Mouse (Mus musculus) CH12F3 (cell line): ENCODE data around the gene Ifitm3.

Experiments used
- in situ Hi-C: fragments of 300-500 bp; cut with MboI; formaldehyde crosslinking; loops from 2 replicates; pipeline ENCODE4 v1.14.3; 2020; ENCODE audit warnings: low sequenced_read_pairs

Gene Ifitm3

DNA sequence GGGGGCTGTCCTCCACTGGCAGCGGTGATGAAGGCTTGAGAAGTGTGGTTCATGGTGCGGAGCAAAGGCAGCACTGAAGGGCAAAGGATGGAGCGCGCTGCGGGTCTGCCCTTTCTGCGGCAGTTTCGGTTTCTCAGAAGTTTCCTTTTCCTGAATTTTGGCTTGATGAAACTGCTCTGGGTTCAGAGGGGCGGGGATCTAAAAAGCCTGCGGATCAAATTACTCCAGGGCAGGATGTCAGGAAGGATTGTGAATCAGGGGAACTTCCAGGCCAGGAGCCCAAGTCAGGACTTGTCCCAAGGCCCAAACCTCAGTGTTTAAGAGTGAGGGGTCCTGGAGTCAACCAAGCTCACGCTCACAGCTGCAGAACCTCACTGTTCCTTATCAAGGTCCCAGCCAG is at the start of gene Ifitm3:
Gene Ifitm3 (minus strand): TSS at position 178 of the 400 bp plus-strand sequence.
- in situ Hi-C loops, result loop anchor here (5.0 kb wide), 1 partner anchor 37 kb away; no protein-coding TSS in a partner anchor

DNA sequence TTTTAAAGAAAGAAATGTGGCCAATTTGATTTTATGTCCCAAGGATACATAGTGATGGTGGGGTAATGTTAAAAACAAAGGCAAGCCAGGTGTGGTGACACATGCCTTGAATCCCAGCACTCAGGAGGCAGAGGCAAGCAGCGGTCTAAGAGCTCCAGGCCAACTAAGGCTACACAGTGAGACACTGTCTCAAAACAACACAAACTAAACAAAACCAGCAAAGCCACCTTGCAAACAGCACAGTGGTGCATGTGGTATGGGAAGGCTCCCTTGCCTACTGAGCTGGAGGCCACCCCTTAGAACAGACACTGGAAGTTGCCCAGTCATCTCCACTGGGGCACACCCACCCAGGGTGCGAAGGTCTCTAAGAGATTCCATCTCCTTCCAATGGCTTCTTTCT is 49.4 kb upstream of the Ifitm3 start:
- in situ Hi-C loops, result no loop called here

- in situ Hi-C loops, result no loop called here
These were observed 48.2 kb upstream of the Ifitm3 start for GRCm38 (mm10) chr7:141058601-141059341.

DNA sequence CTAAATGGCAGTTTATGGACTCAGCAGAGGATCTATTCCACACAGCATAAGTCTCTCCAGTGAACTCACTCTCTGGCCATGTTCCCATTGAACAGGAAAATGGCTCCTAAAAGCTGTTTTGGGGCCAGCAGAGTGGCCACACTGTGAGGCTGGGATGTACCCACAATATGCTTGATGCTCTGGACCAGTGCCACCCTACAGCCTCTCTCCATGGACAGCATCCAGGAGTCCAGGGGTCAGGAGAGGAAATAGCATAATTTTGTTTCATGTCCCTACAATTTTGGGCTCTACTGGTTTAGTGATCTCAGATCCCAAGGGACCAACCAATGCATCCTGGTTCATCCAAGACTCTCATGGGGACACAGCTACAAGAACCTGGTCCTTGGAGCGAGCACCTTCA is 47.0 kb upstream of the Ifitm3 start:
- in situ Hi-C loops, result no loop called here

DNA sequence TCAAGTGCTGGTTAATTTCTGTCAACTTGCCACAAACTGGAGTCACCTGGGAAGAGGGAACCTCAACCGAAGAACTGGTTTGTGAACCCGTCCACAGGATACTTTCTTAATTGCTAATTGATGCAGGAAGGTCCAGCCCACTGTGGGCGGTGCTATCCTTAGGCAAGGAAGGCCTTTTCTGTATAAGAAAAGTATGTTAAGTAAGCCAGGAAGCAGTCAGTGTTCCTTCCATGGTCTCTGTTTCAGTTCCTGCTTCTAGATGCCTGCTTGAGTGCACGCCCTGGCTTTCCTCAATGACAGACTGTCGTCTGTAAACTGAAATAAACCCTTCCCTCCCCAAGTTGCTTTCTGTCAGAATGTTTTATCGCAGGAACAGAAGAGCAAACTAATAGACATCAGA is 46.4 kb upstream of the Ifitm3 start:
- in situ Hi-C loops, result no loop called here

DNA sequence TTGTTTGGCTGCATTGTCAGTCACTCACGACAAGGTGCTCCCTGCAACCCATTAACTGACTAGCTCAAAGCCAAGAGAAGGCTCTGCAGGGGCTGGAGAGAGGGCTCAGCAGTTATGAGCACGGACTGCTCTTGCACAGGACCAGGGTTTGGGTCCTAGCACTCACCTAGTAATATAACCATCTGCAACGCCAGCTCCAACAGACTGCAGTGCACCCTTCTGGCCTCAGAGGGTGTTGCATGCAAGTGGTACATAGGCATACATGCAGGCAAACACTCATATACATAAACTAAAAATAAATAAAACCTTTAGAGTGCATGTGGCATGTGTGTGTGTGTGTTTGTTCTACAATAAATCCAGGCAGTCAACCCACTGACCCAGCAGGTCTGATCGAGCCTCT is 45.2 kb upstream of the Ifitm3 start:
- in situ Hi-C loops, result no loop called here

DNA sequence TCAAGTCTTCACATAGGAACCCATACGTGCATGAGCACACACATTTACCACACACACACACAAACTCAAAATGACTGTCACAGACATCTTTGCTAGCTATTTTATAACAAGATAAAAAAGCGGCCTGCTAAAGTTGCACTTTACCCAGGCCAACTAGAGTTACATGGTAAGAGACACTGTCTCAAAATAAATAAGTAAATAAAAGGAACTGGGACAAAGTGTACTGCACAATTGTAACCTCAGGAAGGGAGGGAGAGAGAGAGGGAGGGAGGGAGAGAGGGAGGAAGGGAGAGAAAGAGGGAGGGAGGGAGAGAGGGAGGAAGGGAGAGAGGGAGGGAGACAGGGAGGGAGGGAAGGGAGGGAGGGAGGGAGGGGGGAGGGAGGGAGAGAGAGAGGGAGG is 41.9 kb upstream of the Ifitm3 start:
- in situ Hi-C loops, result loop anchor here (5.0 kb wide), 1 partner anchor 210 kb away; no protein-coding TSS in a partner anchor

GRCm38 (mm10) chr7:141052016-141052415 is 41.4 kb upstream of the Ifitm3 start:
- in situ Hi-C loops, result loop anchor here (5.0 kb wide), 1 partner anchor 210 kb away; no protein-coding TSS in a partner anchor

DNA sequence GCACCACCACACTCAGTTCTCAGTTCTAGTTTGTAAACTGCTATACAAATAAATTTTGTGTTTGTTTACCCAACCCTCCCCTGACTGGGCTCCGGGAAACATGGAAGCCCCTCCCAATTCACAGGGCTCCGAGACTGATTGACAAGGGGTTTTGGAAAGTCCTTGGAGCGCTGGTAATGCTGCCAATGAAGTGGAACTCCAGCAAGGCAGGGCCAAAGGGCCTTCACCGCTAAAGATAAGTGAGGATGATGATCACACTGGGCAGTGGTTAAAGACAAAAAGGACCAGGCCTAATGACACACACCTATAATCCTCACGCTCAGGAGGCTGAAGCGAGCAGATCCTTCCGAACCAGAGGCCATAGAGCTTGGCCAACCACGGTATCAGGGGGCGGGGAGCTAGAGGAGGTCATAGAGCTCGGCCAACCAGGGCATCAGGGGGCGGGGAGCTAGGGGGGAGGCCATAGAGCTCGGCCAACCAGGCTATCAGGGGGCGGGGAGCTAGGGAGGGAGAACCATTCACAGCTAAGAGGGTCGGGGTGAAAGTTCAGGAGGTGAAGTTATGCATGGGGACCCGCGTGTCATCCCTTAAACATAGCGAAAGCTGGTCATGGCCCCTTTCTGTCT is 40.6 kb upstream of the Ifitm3 start:
- in situ Hi-C loops, result loop anchor here (5.0 kb wide), 1 partner anchor 209 kb away; no protein-coding TSS in a partner anchor

- in situ Hi-C loops, result loop anchor here (5.0 kb wide), 2 partner anchors 37 to 92 kb away; partner anchors contain the start of genes Gm45717, Ifitm2 and Ifitm3
These were observed 38.8 kb upstream of the Ifitm3 start for GRCm38 (mm10) chr7:141049326-141049725.

DNA sequence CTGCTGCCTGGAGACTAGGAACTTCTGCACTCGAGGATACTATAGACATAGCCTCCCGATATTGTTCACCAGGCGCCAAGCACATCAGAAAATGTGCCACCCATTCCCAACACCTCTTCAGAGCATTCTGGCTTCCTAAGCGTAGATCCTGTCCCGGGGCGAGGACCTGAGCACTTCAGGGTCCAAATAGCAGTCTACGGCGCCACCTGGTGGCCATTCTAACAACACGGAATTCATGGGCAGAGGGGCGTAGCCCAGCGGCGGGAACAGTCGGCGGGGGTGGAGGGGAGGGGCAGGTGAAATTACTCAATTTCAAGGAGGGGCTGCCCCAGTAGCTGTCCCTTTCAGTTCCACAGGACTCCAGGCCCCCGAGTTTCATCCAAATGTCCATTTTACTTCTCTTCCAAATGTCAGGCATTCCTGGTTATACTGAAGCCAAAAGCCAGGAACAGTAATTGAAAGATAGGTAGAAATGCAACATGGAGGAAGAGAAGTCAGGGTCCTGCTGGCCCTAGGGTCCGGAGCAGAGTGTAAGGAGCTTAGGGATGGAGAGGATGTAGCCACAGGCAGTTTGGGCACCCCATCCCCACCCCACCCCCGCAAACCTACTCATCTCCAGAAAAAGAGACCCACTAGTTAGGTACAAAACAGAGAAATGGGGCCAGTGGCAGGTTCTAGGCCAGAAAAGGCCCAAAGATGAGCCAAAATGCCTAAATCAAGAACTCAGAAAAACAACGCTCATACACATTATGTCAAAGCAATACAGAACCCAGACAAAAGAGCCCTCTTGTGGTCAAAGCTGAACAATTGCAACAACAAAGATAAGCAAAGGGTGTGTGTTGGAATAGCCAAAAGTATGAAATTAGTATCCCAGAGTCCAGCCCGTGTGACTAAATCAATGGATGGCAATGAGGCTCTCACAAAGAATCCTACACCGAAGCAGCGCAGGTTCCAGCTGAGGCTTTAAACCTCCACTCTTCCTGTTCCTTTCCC is 38.0 kb upstream of the Ifitm3 start:
- in situ Hi-C loops, result loop anchor here (5.0 kb wide), 2 partner anchors 36 to 91 kb away; partner anchors contain the start of genes Gm45717, Ifitm2 and Ifitm3

DNA sequence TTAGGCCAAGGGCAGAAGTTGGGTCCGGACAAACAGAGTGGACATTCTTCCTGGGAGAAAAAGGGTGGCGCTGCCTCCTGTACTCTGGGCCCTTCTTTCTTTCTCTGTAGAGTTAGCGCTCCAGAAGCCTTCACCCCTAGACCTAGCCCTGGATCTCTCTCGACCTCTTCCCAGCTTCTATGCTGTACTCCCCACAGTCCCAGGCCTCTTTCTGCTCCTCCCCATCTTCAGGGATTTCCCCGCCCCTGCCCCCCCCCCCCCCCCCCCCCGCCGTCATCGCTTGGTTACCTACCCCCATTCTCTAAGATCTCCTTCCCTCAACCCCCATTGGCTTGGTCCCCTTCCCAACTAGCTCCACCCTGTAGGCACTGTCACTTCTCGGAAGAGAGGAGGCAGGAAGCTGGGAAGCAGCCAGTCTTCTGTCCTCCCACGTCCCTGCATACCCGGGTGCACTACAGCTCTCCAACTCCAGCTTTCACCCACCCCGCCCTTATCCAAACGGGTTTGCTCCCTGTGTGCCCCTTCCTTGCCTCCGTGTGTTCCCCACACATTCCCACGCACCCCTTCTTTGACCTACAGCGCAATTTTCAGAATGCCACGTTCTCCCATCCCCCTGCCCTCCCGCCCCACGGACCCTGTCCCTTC is 37.1 kb upstream of the Ifitm3 start:
- in situ Hi-C loops, result loop anchor here (5.0 kb wide), 2 partner anchors 35 to 90 kb away; partner anchors contain the start of genes Gm45717, Ifitm2 and Ifitm3

DNA sequence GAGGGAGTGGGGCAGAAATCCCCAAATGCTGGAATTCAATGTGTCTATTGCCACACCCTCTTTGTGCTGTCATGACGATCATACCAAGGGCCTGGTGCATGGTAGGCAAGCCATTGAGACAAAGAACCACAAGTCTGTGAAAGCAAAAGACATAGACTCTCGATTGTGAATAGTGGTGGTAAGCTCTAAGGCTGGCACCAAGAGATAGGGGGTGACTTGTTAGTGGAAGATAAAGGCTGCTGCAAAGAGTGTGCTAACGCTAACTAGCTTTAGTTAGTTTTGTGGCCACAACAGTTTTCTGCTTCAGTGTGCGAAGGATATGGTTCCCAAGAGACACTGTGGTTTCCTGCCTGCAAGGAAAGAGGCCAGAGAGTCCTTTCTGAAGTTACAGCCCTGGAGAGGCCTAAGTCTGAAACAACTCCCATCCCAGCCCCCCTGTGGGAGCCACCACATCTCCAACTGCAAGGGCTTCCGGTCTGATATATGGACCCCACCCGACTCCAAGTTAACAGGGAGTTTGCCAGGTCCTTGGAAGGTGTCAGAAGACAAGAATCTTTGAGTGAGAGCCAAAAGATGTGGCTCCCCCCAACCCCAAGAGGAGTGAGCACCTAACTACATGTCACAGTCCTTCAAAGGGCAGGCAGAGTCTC is 36.5 kb upstream of the Ifitm3 start:
- in situ Hi-C loops, result loop anchor here (5.0 kb wide), 2 partner anchors 35 to 90 kb away; partner anchors contain the start of genes Gm45717, Ifitm2 and Ifitm3

GRCm38 (mm10) chr7:141042539-141042938 is 32.0 kb upstream of the Ifitm3 start:
- in situ Hi-C loops, result no loop called here

DNA sequence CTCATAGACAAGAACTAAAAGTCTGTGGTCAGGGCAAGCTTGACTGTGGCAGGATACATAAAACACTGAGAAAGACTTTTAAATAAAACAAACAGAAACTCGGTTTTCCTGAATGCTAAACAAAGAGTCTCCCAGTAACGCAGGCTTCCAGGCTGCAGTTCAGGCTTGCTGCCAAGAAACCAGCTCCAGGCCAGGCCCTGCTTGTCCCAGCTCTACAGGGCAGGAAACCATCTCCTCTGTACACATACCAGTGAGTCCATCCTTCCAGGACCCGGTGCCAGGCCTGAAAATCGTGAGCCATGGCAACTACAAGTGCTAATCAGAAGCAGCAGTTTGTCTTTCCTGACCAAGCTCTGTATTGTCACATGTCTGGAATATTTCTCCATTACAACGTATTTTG is 31.1 kb upstream of the Ifitm3 start:
- in situ Hi-C loops, result no loop called here

GRCm38 (mm10) chr7:141040867-141041606 is 30.5 kb upstream of the Ifitm3 start:
- in situ Hi-C loops, result no loop called here

DNA sequence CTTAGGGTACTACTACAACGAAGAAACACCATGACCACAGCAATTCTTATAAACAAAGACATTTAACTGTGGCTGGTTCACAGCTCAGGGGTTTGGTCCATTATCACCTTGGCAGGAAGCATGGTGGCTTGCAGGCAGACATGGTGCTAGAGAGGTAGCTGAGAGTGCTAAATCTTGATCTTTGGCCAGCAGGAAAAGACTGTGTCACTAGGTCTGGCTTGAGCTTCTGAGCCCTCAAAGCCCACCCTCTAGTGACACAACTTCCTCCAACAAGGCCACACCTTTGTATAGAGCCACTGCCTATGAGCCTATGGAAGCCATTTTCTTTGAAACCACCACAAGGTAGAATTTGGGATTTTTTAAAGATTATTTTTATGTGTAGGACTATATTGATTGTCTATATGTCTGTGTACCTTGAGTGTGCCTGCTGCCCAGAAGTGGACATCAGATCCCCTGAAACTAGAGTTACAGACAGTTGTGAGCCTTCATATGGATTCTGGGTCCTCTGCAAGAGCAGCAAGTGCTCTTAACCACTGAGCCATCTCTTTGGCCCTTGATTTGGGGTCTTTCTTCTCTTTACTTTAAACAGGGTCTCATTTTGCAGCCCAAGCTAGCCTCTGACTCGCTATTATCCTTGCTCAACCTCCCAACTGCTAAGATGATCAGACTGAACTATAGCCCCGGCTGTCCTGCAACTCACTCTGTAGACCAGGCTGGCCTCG is 29.0 kb upstream of the Ifitm3 start:
- in situ Hi-C loops, result no loop called here
